Mouse (Mus musculus) liver, embryonic 14.5 days (tissue): Measurements from ENCODE around the gene Ints5. TPM values are rescaled to one million over a fixed set of nuclear protein-coding genes. Genes with fewer than 3 reads are reported as not detected.
"Not testable (repeated sequence)": the region's sequence is repeated elsewhere in the genome, so short reads cannot be mapped to it uniquely, and the experiment has no call there.

ENCODE experiments used
- ATAC-seq: fragments of 200-750 bp; cut with Nextera tagmentation; 2 replicates; pipeline ENCODE4 v1.8.0; 2017; ENCODE audit warnings: moderate number of reproducible peaks, mild to moderate bottlenecking, moderate library complexity; ENCODE audit not compliant: insufficient read depth
- DNase-seq, 3 experiments: peaks; one replicate each; pipeline ENCODE4 v3.0.0-alpha.2; 2012 to 2013; ENCODE audit warnings: low read depth in 3 of 3, low spot score in 3 of 3
- H3K27ac ChIP-seq: fragments of 300-500 bp; sonication (generic); 2 replicates; pipeline ENCODE4 v1.5.1; 2014; ENCODE audit warnings: moderate library complexity, mild to moderate bottlenecking, control low read depth, inconsistent platforms
- H3K27me3 ChIP-seq: fragments of 300-500 bp; sonication (generic); 2 replicates; pipeline ENCODE4 v1.6.1; 2014; ENCODE audit warnings: mild to moderate bottlenecking, low read length, moderate library complexity; ENCODE audit not compliant: control insufficient read depth, insufficient read depth
- H3K36me3 ChIP-seq: fragments of 300-500 bp; sonication (generic); replicated peaks from 2 replicates; pipeline ENCODE4 v1.6.1; 2014; ENCODE audit warnings: low read depth; ENCODE audit not compliant: control insufficient read depth, insufficient read depth
- H3K4me1 ChIP-seq, 2 experiments: fragments of 200-500 bp in 1 of 2; fragments of 300-500 bp in 1 of 2; sonication (generic) in 1 of 2; replicated peaks; 2 replicates each; pipeline ENCODE4 v1.6.1; 2012 to 2014; ENCODE audit warnings: antibody characterized with exemption in 1 of 2, inconsistent platforms in 1 of 2, low read length in 1 of 2; ENCODE audit not compliant: control insufficient read depth in 2 of 2, insufficient read depth in 2 of 2
- H3K4me2 ChIP-seq: fragments of 300-500 bp; sonication (generic); 2 replicates; pipeline ENCODE4 v1.6.1; 2014; ENCODE audit warnings: low read depth, mild to moderate bottlenecking, control low read depth, moderate library complexity
- H3K4me3 ChIP-seq, 2 experiments: fragments of 200-500 bp in 1 of 2; fragments of 300-500 bp in 1 of 2; sonication (generic) in 1 of 2; 2 replicates each; pipeline ENCODE4 v1.5.1; 2012 to 2014; ENCODE audit warnings: low read depth in 2 of 2, low read length in 2 of 2, mild to moderate bottlenecking in 2 of 2, control low read depth in 1 of 2, inconsistent platforms in 1 of 2, moderate library complexity in 1 of 2; ENCODE audit not compliant: insufficient read depth in 1 of 2
- H3K9ac ChIP-seq: fragments of 300-500 bp; sonication (generic); replicated peaks from 2 replicates; pipeline ENCODE4 v1.6.1; 2014; ENCODE audit warnings: mild to moderate bottlenecking, control low read depth, moderate library complexity
- H3K9me3 ChIP-seq: fragments of 300-500 bp; sonication (generic); 2 replicates; pipeline ENCODE4 v1.6.1; 2016; ENCODE audit warnings: low read length, mixed read lengths; ENCODE audit not compliant: control insufficient read depth
- CTCF ChIP-seq: IDR thresholded peaks from 2 replicates; pipeline ENCODE4 v1.5.1; 2016; ENCODE audit warnings: antibody characterized with exemption, low read depth, control low read depth
- EP300 ChIP-seq: IDR thresholded peaks from 2 replicates; pipeline ENCODE4 v1.6.1; 2016; ENCODE audit warnings: antibody characterized with exemption, low read depth
- WGBS: fragments of 180-500 bp; shearing (Covaris S2); extraction: QIAGEN DNeasy Blood & Tissue Kit; methylation state at CpG from one replicate; pipeline ENCODE4 v1.1.7; 2014; ENCODE audit not compliant: insufficient replicate concordance; 5-methylcytosine and 5-hydroxymethylcytosine counted together
- polyA plus RNA-seq, 2 experiments: library from polyadenylated mRNA; depleted of rRNA in 1 of 2; stranded (reverse) in 1 of 2; unstranded in 1 of 2; fragments of >200 nt; fragmentation: Nextera tagmentation in 1 of 2; extraction: Ambion mirVana in 1 of 2; gene quantifications; 2 replicates each; pipeline versions ENCODE4 v1.2.1 to v1.2.3; 2012 to 2014

Ints5 gene
- polyA plus RNA-seq, 2 experiments, result 12.2 to 14.7 TPM

DNA sequence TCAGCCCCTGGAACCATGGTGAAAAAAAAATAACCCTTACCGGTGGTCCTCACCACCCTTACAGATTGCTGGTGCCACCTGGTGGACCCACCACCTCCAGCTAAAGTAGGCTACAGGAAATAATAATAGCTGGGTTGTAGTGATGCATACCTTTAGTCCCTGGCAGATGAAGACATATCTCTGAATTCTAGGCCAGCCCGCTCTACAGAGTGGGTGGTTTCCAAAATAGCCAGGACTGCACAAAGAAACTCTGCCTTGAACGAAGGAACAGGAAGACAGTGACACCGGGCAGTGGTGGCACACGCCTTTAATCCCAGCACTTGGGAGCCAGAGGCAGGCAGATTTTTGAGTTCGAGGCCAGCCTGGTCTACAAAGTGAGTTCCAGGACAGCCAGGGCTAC, 28.5 kb upstream of the Ints5 start:
- Histone ChIP-seq H3K9me3 (no peaks in the 10 kb centered on the region), H3K4me3 (no peak overlapping the region), H3K4me1 (no peaks in the 10 kb centered on the region), H3K27me3 (no peaks in the 10 kb centered on the region), H3K36me3 (no peaks in the 10 kb centered on the region), H3K27ac (no peak overlapping the region), H3K4me2 (no peak overlapping the region), H3K9ac (no peak overlapping the region)
- WGBS, result 76% methylated on average over 6 of the region's 6 CpGs
- no peak for ATAC-seq
- TF ChIP-seq EP300 (no peak), CTCF (no peak)
- DNase-seq, result no peak

DNA sequence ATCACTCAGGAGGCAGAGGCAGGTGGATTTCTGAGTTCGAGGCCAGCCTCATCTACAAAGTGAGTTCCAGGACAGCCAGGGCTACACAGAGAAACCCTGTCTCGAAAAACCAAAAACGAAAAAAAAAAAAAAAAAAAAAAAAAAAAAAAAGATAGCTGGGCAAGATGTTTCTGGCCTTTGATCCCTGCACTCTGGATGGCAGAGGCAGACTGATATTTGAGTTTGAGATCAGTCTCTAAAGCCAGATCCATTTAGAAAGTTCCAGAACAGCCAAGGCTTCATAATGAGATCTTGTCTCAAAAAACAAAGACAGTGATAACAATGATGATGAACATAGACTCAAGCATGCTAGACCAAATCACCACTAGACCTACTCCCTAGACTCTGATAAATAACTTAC, 22.4 kb upstream of the Ints5 start:
- H3K4me3 ChIP-seq, result peak overlapping the region in 1 of 2 experiments; percentile 97; a peak in 2 of 4 replicates

DNA sequence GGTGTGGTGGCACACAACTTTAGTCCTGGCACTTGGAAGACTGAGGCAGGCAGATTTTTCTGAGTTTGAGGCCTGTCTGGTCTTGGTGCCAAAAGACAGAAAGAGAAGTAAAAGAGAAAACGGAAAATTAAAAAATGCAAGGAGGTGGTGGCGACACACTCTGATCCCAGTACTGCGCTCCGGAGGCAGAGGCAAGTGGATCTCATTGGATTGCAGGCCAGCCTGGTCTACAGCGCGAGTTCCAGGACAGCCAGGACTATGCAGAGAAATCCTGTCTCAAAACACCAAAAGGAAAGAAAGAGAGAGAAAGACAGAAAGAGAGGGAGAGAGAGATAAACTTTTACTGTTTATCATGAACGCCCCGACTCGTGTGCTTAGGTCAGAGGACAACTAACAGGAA, 22.0 kb upstream of the Ints5 start:
- no peak for DNase-seq
- peak; percentile 19 for ATAC-seq
- H3K4me1 ChIP-seq, result peaks cover 9 to 10% of the 10 kb centered on the region in 2 experiments

More for the DNA sequence above, 22.4 kb upstream of the Ints5 start:
- peaks cover 20% of the 10 kb centered on the region for H3K36me3 ChIP-seq
- H3K9me3 ChIP-seq, ATAC-seq, DNase-seq, H3K27me3 ChIP-seq: not testable (repeated sequence)
- H3K4me2 ChIP-seq, result peak overlapping the region; percentile 70
- H3K4me1 ChIP-seq, result peaks cover 9 to 10% of the 10 kb centered on the region in 2 experiments
- H3K27ac ChIP-seq, result peak overlapping the region; percentile 75
- H3K9ac ChIP-seq, result peak overlapping the region; percentile 98
- WGBS, result 48% methylated on average over 3 of the region's 3 CpGs

GRCm38 (mm10) chr19:8871267-8872186, 21.3 kb upstream of the Ints5 start, which contains the start of gene Ubxn1:
Gene Ubxn1 (plus strand): TSS chr19:8871496.
- no peaks in the 10 kb centered on the region for H3K9me3 ChIP-seq
- H3K36me3 ChIP-seq, result peaks cover 25% of the 10 kb centered on the region
- ATAC-seq (peak; percentile 97), DNase-seq (peak; percentile 94 to 96 (median 95))
- peak within 1 kb of the TSS; percentile 81 for H3K27ac ChIP-seq
- peak within 1 kb of the TSS; percentile 98 for H3K9ac ChIP-seq
- peak within 1 kb of the TSS; percentile 81 to 97 for H3K4me3 ChIP-seq
- H3K27me3 ChIP-seq, result no peaks in the 10 kb centered on the region
- H3K4me1 ChIP-seq, result peaks cover 9 to 10% of the 10 kb centered on the region in 2 experiments
- peak; percentile 42 for TF ChIP-seq EP300
- TF ChIP-seq CTCF, result no peak
- peak within 1 kb of the TSS; percentile 70 for H3K4me2 ChIP-seq
- under 1% methylated on average over 58 of the region's 59 CpGs for WGBS

More for the DNA sequence above, 22.0 kb upstream of the Ints5 start:
- peak overlapping the region; percentile 81 to 97 for H3K4me3 ChIP-seq
- H3K4me2 ChIP-seq, result peak overlapping the region; percentile 70
- WGBS, result 24% methylated on average over 9 of the region's 9 CpGs
- H3K27ac ChIP-seq, result peak overlapping the region; percentile 75
- peaks cover 23% of the 10 kb centered on the region for H3K36me3 ChIP-seq
- H3K9ac ChIP-seq, result peak overlapping the region; percentile 98
- no peaks in the 10 kb centered on the region for H3K27me3 ChIP-seq
- H3K9me3 ChIP-seq, result no peaks in the 10 kb centered on the region
- TF ChIP-seq CTCF (no peak), EP300 (no peak)

GRCm38 (mm10) chr19:8872266-8872840, 20.5 kb upstream of the Ints5 start:
- Histone ChIP-seq H3K4me3 (peak overlapping the region; percentile 81 to 97), H3K9ac (peak overlapping the region; percentile 98), H3K27ac (peak overlapping the region; percentile 81), H3K36me3 (peaks cover 31% of the 10 kb centered on the region), H3K9me3 (no peaks in the 10 kb centered on the region), H3K4me2 (peak overlapping the region; percentile 70), H3K4me1 (peaks cover 9 to 10% of the 10 kb centered on the region in 2 experiments), H3K27me3 (no peaks in the 10 kb centered on the region)
- DNase-seq (no peak), ATAC-seq (no peak)
- TF ChIP-seq CTCF (no peak), EP300 (no peak)
- 66% methylated on average over 10 of the region's 10 CpGs for WGBS
